Mouse (Mus musculus): ENCODE results near the gene Syce1.
"Not testable (repeated sequence)": the region's sequence is repeated elsewhere in the genome, so short reads cannot be mapped to it uniquely, and the experiment has no call there.

- not testable (repeated sequence) for TF ChIP-seq CTCF, POLR2A (IDR thresholded peaks at IDR 0.05; ENCODE audit: extremely low read depth, insufficient read depth, low read length)
Observed at GRCm38 (mm10) chr7:140765391-140765790, 22.3 kb downstream of the Syce1 start.

All from cortical plate, adult 2 months (tissue).